Mouse (Mus musculus): ENCODE data around the gene Tmod4. TPM values are rescaled to one million over a fixed set of nuclear protein-coding genes. Genes with fewer than 3 reads are reported as not detected.
A peak's percentile ranks its signal among the peaks of the same experiment; 100 is the strongest.
"Not testable (repeated sequence)": the region's sequence is repeated elsewhere in the genome, so short reads cannot be mapped to it uniquely, and the experiment has no call there.

The Tmod4 gene
- polyA plus RNA-seq, 1 experiment from 2014 or later = 1.4 TPM

GRCm38 (mm10) chr3:95124972-95125371 is 696 bp downstream of the Tmod4 start:
- peaks cover 65% of the 10 kb centered on the region for H3K36me3 ChIP-seq (replicated peaks)
- H3K27me3 ChIP-seq (replicated peaks; ENCODE audit: low read depth, poor library complexity, severe bottlenecking) = no peaks in the 10 kb centered on the region
- no peaks in the 10 kb centered on the region for H3K9me3 ChIP-seq
- no peak overlapping the region for H3K4me3 ChIP-seq
- DNase-seq (ENCODE audit: low spot score) = no peak
- 64% methylated on average over 5 of the region's 5 CpGs for WGBS
- H3K4me1 ChIP-seq = no peaks in the 10 kb centered on the region
- H3K27ac ChIP-seq (replicated peaks) = no peak overlapping the region

- H3K36me3 ChIP-seq (replicated peaks) = peaks cover 48% of the 10 kb centered on the region
- H3K4me1 ChIP-seq = peaks cover 9% of the 10 kb centered on the region
- no peaks in the 10 kb centered on the region for H3K9me3 ChIP-seq
- no peaks in the 10 kb centered on the region for H3K27me3 ChIP-seq (replicated peaks; ENCODE audit: low read depth, poor library complexity, severe bottlenecking)
- no peak for DNase-seq (ENCODE audit: low spot score)
- WGBS = 67% methylated on average over 6 of the region's 6 CpGs
- no peak overlapping the region for H3K27ac ChIP-seq (replicated peaks)
- H3K4me3 ChIP-seq = no peak overlapping the region
Observed at GRCm38 (mm10) chr3:95129226-95129651, 5.0 kb downstream of the Tmod4 start.

GRCm38 (mm10) chr3:95130081-95130480 is 5.8 kb downstream of the Tmod4 start:
- Histone ChIP-seq H3K27me3 (replicated peaks; ENCODE audit: low read depth, poor library complexity, severe bottlenecking) (no peaks in the 10 kb centered on the region), H3K27ac (replicated peaks) (no peak overlapping the region), H3K4me3 (no peak overlapping the region), H3K9me3 (no peaks in the 10 kb centered on the region), H3K4me1 (peaks cover 12% of the 10 kb centered on the region), H3K36me3 (replicated peaks) (peaks cover 48% of the 10 kb centered on the region)
- no peak for DNase-seq (ENCODE audit: low spot score)
- WGBS = 90% methylated on average over 5 of the region's 5 CpGs

- Histone ChIP-seq H3K36me3 (replicated peaks) (peaks cover 48% of the 10 kb centered on the region), H3K4me3 (peak overlapping the region; percentile 78), H3K4me1 (peaks cover 23% of the 10 kb centered on the region)
- DNase-seq (ENCODE audit: low spot score); H3K27ac ChIP-seq (replicated peaks); H3K27me3 ChIP-seq (replicated peaks; ENCODE audit: low read depth, poor library complexity, severe bottlenecking); H3K9me3 ChIP-seq: not testable (repeated sequence)
- 86% methylated on average over 2 of the region's 2 CpGs for WGBS
Observed at GRCm38 (mm10) chr3:95132389-95132788, 8.1 kb downstream of the Tmod4 start.

GRCm38 (mm10) chr3:95133176-95133575 is 8.9 kb downstream of the Tmod4 start:
- H3K4me3 ChIP-seq = peak overlapping the region; percentile 78
- peaks cover 46% of the 10 kb centered on the region for H3K36me3 ChIP-seq (replicated peaks)
- peak overlapping the region; percentile 88 for H3K27ac ChIP-seq (replicated peaks)
- peaks cover 27% of the 10 kb centered on the region for H3K4me1 ChIP-seq
- no peaks in the 10 kb centered on the region for H3K9me3 ChIP-seq
- DNase-seq (ENCODE audit: low spot score) = no peak
- no peaks in the 10 kb centered on the region for H3K27me3 ChIP-seq (replicated peaks; ENCODE audit: low read depth, poor library complexity, severe bottlenecking)
- 56% methylated on average over 11 of the region's 11 CpGs for WGBS

GRCm38 (mm10) chr3:95133680-95134101 is 9.4 kb downstream of the Tmod4 start, which contains the start of the genes Scnm1 and Lysmd1:
Scnm1 (minus strand) TSS chr3:95134011.
Lysmd1 (plus strand) TSS chr3:95134088.
- Histone ChIP-seq H3K4me3 (peak within 1 kb of the TSS; percentile 78), H3K27me3 (replicated peaks; ENCODE audit: low read depth, poor library complexity, severe bottlenecking) (no peaks in the 10 kb centered on the region), H3K27ac (replicated peaks) (peak within 1 kb of the TSS; percentile 88), H3K9me3 (no peaks in the 10 kb centered on the region), H3K36me3 (replicated peaks) (peaks cover 42% of the 10 kb centered on the region), H3K4me1 (peaks cover 27% of the 10 kb centered on the region)
- DNase-seq (ENCODE audit: low spot score) = peak; percentile 92
- WGBS = 0% methylated on average over 20 of the region's 20 CpGs

- H3K27me3 ChIP-seq (replicated peaks; ENCODE audit: low read depth, poor library complexity, severe bottlenecking); DNase-seq (ENCODE audit: low spot score); H3K27ac ChIP-seq (replicated peaks); H3K9me3 ChIP-seq: not testable (repeated sequence)
- H3K4me3 ChIP-seq = peak overlapping the region; percentile 78
- H3K36me3 ChIP-seq (replicated peaks) = peaks cover 37% of the 10 kb centered on the region
- peaks cover 27% of the 10 kb centered on the region for H3K4me1 ChIP-seq
- no CpG with 5 or more reads among the region's 12 CpGs for WGBS
Observed at GRCm38 (mm10) chr3:95134133-95134532, 9.9 kb downstream of the Tmod4 start.

- H3K27ac ChIP-seq (replicated peaks) = no peak overlapping the region
- DNase-seq (ENCODE audit: low spot score) = no peak
- H3K9me3 ChIP-seq = no peaks in the 10 kb centered on the region
- H3K27me3 ChIP-seq (replicated peaks; ENCODE audit: low read depth, poor library complexity, severe bottlenecking) = no peaks in the 10 kb centered on the region
- H3K4me3 ChIP-seq = peak overlapping the region; percentile 50
- H3K4me1 ChIP-seq = peaks cover 27% of the 10 kb centered on the region
- H3K36me3 ChIP-seq (replicated peaks) = peaks cover 36% of the 10 kb centered on the region
- WGBS = 30% methylated on average over 6 of the region's 6 CpGs
Observed at GRCm38 (mm10) chr3:95135023-95135422, 10.7 kb downstream of the Tmod4 start.

- Histone ChIP-seq H3K9me3 (no peaks in the 10 kb centered on the region), H3K27me3 (replicated peaks; ENCODE audit: low read depth, poor library complexity, severe bottlenecking) (no peaks in the 10 kb centered on the region), H3K4me3 (peak overlapping the region; percentile 50), H3K36me3 (replicated peaks) (peaks cover 37% of the 10 kb centered on the region), H3K27ac (replicated peaks) (no peak overlapping the region), H3K4me1 (peaks cover 27% of the 10 kb centered on the region)
- 92% methylated on average over 7 of the region's 7 CpGs for WGBS
- DNase-seq (ENCODE audit: low spot score) = no peak
Observed at GRCm38 (mm10) chr3:95135433-95136052, 11.3 kb downstream of the Tmod4 start.

- Histone ChIP-seq H3K4me3 (no peak overlapping the region), H3K9me3 (no peaks in the 10 kb centered on the region), H3K27ac (replicated peaks) (no peak overlapping the region), H3K4me1 (peaks cover 27% of the 10 kb centered on the region), H3K27me3 (replicated peaks; ENCODE audit: low read depth, poor library complexity, severe bottlenecking) (no peaks in the 10 kb centered on the region), H3K36me3 (replicated peaks) (peaks cover 41% of the 10 kb centered on the region)
- no peak for DNase-seq (ENCODE audit: low spot score)
- WGBS = 91% methylated on average over 3 of the region's 3 CpGs
Observed at GRCm38 (mm10) chr3:95136336-95136735, 12.1 kb downstream of the Tmod4 start.

- H3K27me3 ChIP-seq (replicated peaks; ENCODE audit: low read depth, poor library complexity, severe bottlenecking) = no peaks in the 10 kb centered on the region
- H3K4me1 ChIP-seq = peaks cover 18% of the 10 kb centered on the region
- no peaks in the 10 kb centered on the region for H3K9me3 ChIP-seq
- no peak for DNase-seq (ENCODE audit: low spot score)
- no peak overlapping the region for H3K4me3 ChIP-seq
- H3K27ac ChIP-seq (replicated peaks) = no peak overlapping the region
- H3K36me3 ChIP-seq (replicated peaks) = peaks cover 31% of the 10 kb centered on the region
- WGBS = 72% methylated on average over 25 of the region's 25 CpGs
Observed at GRCm38 (mm10) chr3:95139586-95140288, 15.5 kb downstream of the Tmod4 start.

- DNase-seq (ENCODE audit: low spot score) = no peak
- WGBS = 66% methylated on average over 18 of the region's 18 CpGs
Observed at GRCm38 (mm10) chr3:95140289-95140595, 16.0 kb downstream of the Tmod4 start.

GRCm38 (mm10) chr3:95140795-95141194 is 16.5 kb downstream of the Tmod4 start:
- WGBS = 86% methylated on average over 6 of the region's 6 CpGs
- Histone ChIP-seq H3K27me3 (replicated peaks; ENCODE audit: low read depth, poor library complexity, severe bottlenecking) (no peaks in the 10 kb centered on the region), H3K36me3 (replicated peaks) (peaks cover 31% of the 10 kb centered on the region), H3K4me1 (peaks cover 7% of the 10 kb centered on the region; the same call in 1 of the 2 replicates), H3K27ac (replicated peaks) (no peak overlapping the region), H3K4me3 (0 out of 2 replicates have a peak overlapping the region, but pooled peaks have one; percentile 13), H3K9me3 (no peaks in the 10 kb centered on the region)
- DNase-seq (ENCODE audit: low spot score) = no peak

More at GRCm38 (mm10) chr3:95140289-95140595, 16.0 kb downstream of the Tmod4 start:
- Histone ChIP-seq H3K4me3 (0 out of 2 replicates have a peak overlapping the region, but pooled peaks have one; percentile 13), H3K4me1 (peaks cover 13% of the 10 kb centered on the region), H3K36me3 (replicated peaks) (peaks cover 31% of the 10 kb centered on the region), H3K9me3 (no peaks in the 10 kb centered on the region), H3K27ac (replicated peaks) (no peak overlapping the region), H3K27me3 (replicated peaks; ENCODE audit: low read depth, poor library complexity, severe bottlenecking) (no peaks in the 10 kb centered on the region)

Data from embryonic facial prominence, embryonic 10.5 days (tissue).